Mouse (Mus musculus) ovary, postnatal 36 days (tissue): Measurements from ENCODE around the gene Sox2.

Experiments used
- DNase-seq: peaks from one replicate; pipeline ENCODE4 v3.0.0; 2022; ENCODE audit warnings: low spot score, mixed read lengths

The Sox2 gene

GRCm38 (mm10) chr3:34649726-34650620 lies at the start of gene Sox2:
TSS of gene Sox2 (plus strand) at chr3:34650405.
- DNase-seq: peak; percentile 57

GRCm38 (mm10) chr3:34601116-34601515 lies 49.1 kb upstream of the Sox2 start:
- no peak for DNase-seq

- no peak for DNase-seq
These were observed 36.1 kb upstream of the Sox2 start for GRCm38 (mm10) chr3:34614107-34614506.

- no peak for DNase-seq
These were observed 34.7 kb upstream of the Sox2 start for GRCm38 (mm10) chr3:34615526-34615925.

- no peak for DNase-seq
These were observed 31.3 kb upstream of the Sox2 start for GRCm38 (mm10) chr3:34618934-34619333.

- no peak for DNase-seq
These were observed 30.1 kb upstream of the Sox2 start for GRCm38 (mm10) chr3:34620121-34620520.

- DNase-seq: no peak
These were observed 25.4 kb upstream of the Sox2 start for GRCm38 (mm10) chr3:34624721-34625270.

GRCm38 (mm10) chr3:34626521-34626920 lies 23.7 kb upstream of the Sox2 start:
- DNase-seq: no peak

GRCm38 (mm10) chr3:34630031-34630430 lies 20.2 kb upstream of the Sox2 start:
- no peak for DNase-seq

GRCm38 (mm10) chr3:34630736-34631135 lies 19.5 kb upstream of the Sox2 start:
- no peak for DNase-seq

- DNase-seq: no peak
These were observed 13.2 kb upstream of the Sox2 start for GRCm38 (mm10) chr3:34636958-34637357.

- no peak for DNase-seq
These were observed 12.7 kb upstream of the Sox2 start for GRCm38 (mm10) chr3:34637481-34637880.

- no peak for DNase-seq
These were observed 12.3 kb upstream of the Sox2 start for GRCm38 (mm10) chr3:34637926-34638325.

GRCm38 (mm10) chr3:34638344-34638743 lies 11.9 kb upstream of the Sox2 start:
- DNase-seq: no peak

GRCm38 (mm10) chr3:34639031-34639872 lies 11.0 kb upstream of the Sox2 start:
- no peak for DNase-seq

- DNase-seq: no peak
These were observed 10.3 kb upstream of the Sox2 start for GRCm38 (mm10) chr3:34639873-34640270.

- no peak for DNase-seq
These were observed 9.9 kb upstream of the Sox2 start for GRCm38 (mm10) chr3:34640276-34640675.

- DNase-seq: no peak
These were observed 9.3 kb upstream of the Sox2 start for GRCm38 (mm10) chr3:34640690-34641600.

GRCm38 (mm10) chr3:34641756-34642497 lies 8.3 kb upstream of the Sox2 start:
- DNase-seq: no peak

GRCm38 (mm10) chr3:34642498-34642941 lies 7.7 kb upstream of the Sox2 start:
- DNase-seq: no peak

GRCm38 (mm10) chr3:34643067-34643466 lies 7.1 kb upstream of the Sox2 start:
- DNase-seq: no peak
